Mouse (Mus musculus) gastrocnemius, postnatal 25 days (tissue): ENCODE data around the gene Soga1. TPM values are rescaled to one million over a fixed set of nuclear protein-coding genes. Genes with fewer than 3 reads are reported as not detected.
A peak's percentile ranks its signal among the peaks of the same experiment; 100 is the strongest.

ENCODE experiments used
- DNase-seq: peaks from one replicate; pipeline ENCODE4 v3.0.0; 2022
- total RNA-seq, 2 experiments: library from RNA; stranded (reverse); gene quantifications; 1 replicate in 1 of 2; 2 replicates in 1 of 2; pipeline ENCODE4 v1.2.3; 2021

The Soga1 gene
- total RNA-seq, 2 experiments from 2014 or later, result 4.5 to 5.0 TPM

- DNase-seq, result no peak
Measured at GRCm38 (mm10) chr2:157079701-157080180, 687 bp upstream of the Soga1 start.

GRCm38 (mm10) chr2:157078059-157078792 is 828 bp downstream of the Soga1 start:
- peak; percentile 42 for DNase-seq

- DNase-seq, result peak; percentile 87
Measured at GRCm38 (mm10) chr2:157077641-157078058, 1.4 kb downstream of the Soga1 start.

- DNase-seq, result peak; percentile 36
Measured at GRCm38 (mm10) chr2:157077160-157077559, 1.9 kb downstream of the Soga1 start.

GRCm38 (mm10) chr2:157076585-157076984 is 2.5 kb downstream of the Soga1 start:
- DNase-seq, result no peak

- DNase-seq, result no peak
Measured at GRCm38 (mm10) chr2:157075685-157076084, 3.4 kb downstream of the Soga1 start.

GRCm38 (mm10) chr2:157075226-157075625 is 3.8 kb downstream of the Soga1 start:
- DNase-seq, result no peak

GRCm38 (mm10) chr2:157074772-157075171 is 4.3 kb downstream of the Soga1 start:
- DNase-seq, result no peak

- DNase-seq, result peak; percentile 33
Measured at GRCm38 (mm10) chr2:157074186-157074724, 4.8 kb downstream of the Soga1 start.

GRCm38 (mm10) chr2:157073378-157074052 is 5.5 kb downstream of the Soga1 start:
- DNase-seq, result no peak

GRCm38 (mm10) chr2:157072316-157072990 is 6.6 kb downstream of the Soga1 start:
- DNase-seq, result no peak

GRCm38 (mm10) chr2:157071556-157071955 is 7.5 kb downstream of the Soga1 start:
- peak; percentile 71 for DNase-seq

- peak; percentile 38 for DNase-seq
Measured at GRCm38 (mm10) chr2:157070365-157070764, 8.7 kb downstream of the Soga1 start.

- no peak for DNase-seq
Measured at GRCm38 (mm10) chr2:157069755-157070315, 9.2 kb downstream of the Soga1 start.

GRCm38 (mm10) chr2:157069355-157069735 is 9.7 kb downstream of the Soga1 start:
- peak; percentile 52 for DNase-seq

- DNase-seq, result no peak
Measured at GRCm38 (mm10) chr2:157068701-157069354, 10.2 kb downstream of the Soga1 start.

GRCm38 (mm10) chr2:157066731-157067430 is 12.2 kb downstream of the Soga1 start:
- no peak for DNase-seq

- no peak for DNase-seq
Measured at GRCm38 (mm10) chr2:157065879-157066226, 13.2 kb downstream of the Soga1 start.

- DNase-seq, result peak; percentile 49
Measured at GRCm38 (mm10) chr2:157064978-157065878, 13.8 kb downstream of the Soga1 start.

GRCm38 (mm10) chr2:157064136-157064535 is 14.9 kb downstream of the Soga1 start:
- no peak for DNase-seq
